Mouse (Mus musculus): Measurements from ENCODE around the gene Chpf. TPM values are rescaled to one million over a fixed set of nuclear protein-coding genes. Genes with fewer than 3 reads are reported as not detected.

The Chpf gene
- total RNA-seq, 2 experiments from 2014 or later, result 6.2 to 7.0 TPM

DNA sequence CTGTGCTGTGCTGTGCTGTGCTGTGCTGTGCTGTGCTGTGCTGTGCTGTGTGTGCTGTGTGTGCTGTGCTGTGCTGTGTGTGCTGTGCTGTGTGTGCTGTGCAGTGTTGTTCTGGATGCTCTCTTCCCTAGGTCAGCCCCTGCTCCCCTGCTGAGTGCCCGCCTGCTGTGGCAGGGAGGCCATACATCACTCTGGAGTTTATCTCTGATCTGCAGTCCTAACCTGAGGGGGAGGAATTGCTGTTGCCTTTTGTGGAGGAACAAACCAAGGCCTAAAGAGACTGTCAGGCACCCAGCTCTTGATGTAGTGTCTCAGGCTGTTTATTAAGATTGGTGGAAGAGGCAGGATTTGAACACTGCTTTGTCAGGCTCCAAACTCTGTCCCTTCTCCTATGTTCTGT is 16.5 kb downstream of the Chpf start:
- DNase-seq, result no peak
- intact Hi-C loops (cut with DNase I), result no loop called here

GRCm38 (mm10) chr1:75460297-75460696 is 18.8 kb downstream of the Chpf start:
- intact Hi-C loops (cut with DNase I), result no loop called here
- DNase-seq, result no peak

DNA sequence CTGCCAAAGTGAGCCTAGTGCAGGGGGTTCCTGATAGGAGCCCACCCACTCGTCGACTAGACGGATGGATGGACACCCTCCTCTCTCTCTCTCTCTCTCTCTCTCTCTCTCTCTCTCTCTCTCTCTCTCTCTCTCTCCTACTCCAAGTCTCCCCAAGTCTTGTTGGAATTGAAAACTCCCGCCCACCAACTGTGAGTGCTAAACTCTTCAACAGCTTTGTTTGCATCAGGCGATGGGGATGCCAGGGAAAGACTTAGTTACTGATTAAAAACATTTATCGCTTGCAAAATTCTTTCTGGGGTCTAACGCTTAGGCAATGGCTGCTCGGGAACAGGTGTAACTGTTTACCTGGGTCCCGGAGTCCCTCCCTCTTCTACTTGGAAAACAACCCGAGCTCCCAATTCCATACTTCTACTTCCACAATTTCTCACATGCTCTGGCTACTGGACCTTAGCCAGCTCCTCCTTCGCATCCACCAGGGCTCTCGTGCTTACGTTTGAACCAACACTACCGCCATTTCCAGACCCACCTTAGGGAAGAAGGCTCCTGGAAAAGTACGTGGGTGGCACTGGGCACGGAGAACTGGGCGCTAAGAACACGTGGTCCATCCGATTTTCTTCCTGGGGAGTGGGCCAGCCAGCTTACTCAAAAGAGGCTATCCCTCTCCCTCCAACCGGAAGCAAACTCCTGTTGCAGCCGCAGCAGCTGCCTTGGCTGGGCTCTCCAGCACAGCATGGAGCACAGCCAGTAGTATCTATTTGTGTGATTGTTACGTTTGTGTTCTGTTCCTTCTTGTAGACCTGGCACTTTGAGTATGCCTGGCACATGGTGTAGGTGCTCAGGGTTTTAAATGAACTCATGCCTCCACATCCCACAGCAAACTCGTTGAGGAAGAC is 20.1 kb downstream of the Chpf start:
- no peak for DNase-seq
- intact Hi-C loops (cut with DNase I), result no loop called here

DNA sequence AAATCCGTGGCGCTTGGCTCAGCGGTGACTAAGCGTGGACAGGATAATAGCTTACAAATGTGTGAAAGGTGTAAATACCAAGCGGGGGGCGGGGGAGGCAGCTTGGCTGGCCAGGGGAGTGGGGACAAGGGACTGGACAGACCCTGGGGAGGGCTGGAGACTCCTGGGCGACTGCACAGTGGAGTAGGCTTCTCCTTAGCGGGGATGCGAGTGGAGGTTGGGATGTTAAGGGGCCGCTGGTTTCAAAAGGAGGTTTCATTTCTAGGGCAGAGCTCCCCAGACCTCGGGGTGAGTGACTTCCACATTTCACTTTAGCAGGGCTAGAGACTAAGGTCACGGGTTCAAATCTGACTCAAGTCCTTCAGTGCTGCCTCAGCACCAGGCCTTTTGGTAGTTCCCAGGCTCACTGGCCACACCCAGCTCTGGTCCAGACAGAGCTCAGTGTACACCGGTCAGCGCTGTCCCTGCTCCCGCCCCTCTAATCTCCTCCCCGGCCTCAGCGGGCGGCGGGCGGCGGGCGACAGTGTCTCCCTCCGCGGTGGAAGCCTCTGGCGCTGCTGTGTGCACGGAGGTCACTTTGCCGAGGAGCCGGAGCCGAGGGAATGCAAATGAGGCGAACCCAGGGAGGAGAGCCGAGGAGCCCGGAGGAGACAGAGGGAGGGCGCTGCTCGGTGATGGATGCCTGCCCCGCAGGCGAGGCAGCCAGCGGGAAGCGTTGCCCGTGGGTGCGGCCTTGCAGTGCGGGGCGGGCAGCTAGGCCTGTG is 20.9 kb downstream of the Chpf start:
- DNase-seq, result peak in 1 of 2 experiments; percentile 50
- intact Hi-C loops (cut with DNase I), result no loop called here

- DNase-seq, result no peak
- intact Hi-C loops (cut with DNase I), result no loop called here
Measured at GRCm38 (mm10) chr1:75457710-75458024, 21.4 kb downstream of the Chpf start.

GRCm38 (mm10) chr1:75456746-75457564 is 22.2 kb downstream of the Chpf start:
- DNase-seq, result no peak
- intact Hi-C loops (cut with DNase I), result no loop called here

DNA sequence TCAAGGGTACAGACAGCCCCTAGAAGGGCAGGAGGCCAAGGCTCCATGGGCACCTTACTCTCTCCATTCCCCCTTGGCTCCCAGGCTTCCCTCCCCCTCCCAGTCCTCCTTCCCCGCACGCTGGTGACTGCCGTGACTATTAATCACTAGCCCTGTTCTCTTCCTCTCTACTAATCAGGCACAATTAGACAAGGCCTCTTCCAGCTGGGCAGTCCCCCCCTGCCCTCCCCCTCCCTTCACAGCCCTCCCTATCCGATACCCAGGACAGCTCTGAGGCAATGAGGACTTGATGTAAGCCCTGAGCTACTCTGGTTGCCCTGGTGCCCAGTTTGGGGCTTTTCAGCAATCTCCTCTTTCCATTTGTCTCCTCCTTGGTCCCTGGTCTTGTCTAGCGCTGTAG is 23.2 kb downstream of the Chpf start:
- no peak for DNase-seq

DNA sequence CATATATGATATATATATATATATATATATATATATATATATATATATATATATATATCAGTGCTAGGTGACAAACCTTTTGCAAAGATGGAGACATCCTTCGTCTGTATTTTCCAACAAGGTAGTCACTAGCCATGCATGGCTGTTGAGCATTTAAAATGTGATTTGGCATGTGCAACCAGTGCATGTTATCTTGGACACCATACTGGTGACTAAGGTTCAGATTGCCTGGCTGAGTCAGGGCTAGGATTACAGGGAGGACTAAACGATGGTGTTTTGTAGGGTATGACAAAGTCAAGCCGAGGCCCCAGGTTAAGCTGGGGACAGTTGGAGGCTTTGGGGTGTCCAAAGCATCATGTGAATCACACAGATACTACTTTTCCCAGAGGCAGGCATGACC is 23.7 kb downstream of the Chpf start:
- intact Hi-C loops (cut with DNase I), result no loop called here

More for the DNA sequence above, 23.2 kb downstream of the Chpf start:
- intact Hi-C loops (cut with DNase I), result no loop called here

DNA sequence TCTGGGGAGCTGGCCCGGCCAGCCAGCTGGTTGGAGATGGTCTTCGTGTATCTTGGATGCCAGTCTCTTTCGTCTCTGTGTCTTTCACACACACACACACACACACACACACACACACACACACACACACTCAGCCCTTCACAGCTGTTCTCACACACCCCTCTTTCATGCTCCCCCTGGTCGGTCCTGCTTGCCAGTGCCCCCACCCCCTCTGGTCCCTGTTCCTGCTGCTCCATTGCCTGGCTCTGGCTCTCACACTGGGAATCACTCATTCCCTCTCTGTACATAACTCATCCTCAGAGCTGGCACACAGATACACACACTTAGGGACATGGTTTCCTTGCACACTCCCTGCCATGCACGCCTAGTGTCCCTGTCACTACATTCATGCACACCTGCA is 27.2 kb downstream of the Chpf start:
- DNase-seq, result no peak
- intact Hi-C loops (cut with DNase I), result no loop called here

More for the DNA sequence above, 23.7 kb downstream of the Chpf start:
- no peak for DNase-seq

DNA sequence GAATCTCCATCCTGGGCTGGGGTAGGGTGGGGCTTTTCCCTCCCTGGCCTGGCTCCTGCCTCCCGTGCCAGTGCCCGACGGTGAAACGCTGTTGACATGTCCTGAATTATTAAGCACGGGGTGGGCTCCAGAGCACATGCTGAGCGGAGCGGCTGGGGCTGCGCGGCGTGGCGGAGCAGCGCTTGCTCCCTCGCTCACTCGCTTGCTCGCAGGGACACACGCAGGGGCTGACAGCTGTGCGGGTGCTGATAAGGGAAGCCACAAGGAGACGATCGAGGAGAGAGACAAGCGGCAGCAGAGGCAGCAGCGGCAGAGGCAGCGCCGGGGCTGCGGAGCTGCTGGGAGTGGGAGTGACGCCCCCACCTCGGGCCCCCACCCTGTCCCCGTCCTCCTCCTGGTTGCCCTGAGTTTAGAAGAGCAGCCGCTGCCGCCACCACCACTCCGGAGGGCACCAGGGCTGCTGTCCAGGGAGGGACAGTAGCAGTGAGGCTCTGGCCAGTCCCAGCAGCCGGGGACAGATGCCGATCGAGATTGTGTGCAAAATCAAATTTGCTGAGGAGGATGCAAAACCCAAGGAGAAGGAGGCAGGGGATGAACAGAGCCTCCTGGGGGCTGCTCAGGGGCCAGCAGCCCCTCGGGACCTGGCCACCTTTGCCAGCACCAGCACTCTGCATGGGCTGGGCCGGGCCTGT is 28.6 kb downstream of the Chpf start, which contains the start of gene Asic4:
Asic4 (plus strand) TSS at position 123 of the 692 bp plus-strand sequence.
- DNase-seq, result no peak
- intact Hi-C loops (cut with DNase I), result no loop called here

DNA sequence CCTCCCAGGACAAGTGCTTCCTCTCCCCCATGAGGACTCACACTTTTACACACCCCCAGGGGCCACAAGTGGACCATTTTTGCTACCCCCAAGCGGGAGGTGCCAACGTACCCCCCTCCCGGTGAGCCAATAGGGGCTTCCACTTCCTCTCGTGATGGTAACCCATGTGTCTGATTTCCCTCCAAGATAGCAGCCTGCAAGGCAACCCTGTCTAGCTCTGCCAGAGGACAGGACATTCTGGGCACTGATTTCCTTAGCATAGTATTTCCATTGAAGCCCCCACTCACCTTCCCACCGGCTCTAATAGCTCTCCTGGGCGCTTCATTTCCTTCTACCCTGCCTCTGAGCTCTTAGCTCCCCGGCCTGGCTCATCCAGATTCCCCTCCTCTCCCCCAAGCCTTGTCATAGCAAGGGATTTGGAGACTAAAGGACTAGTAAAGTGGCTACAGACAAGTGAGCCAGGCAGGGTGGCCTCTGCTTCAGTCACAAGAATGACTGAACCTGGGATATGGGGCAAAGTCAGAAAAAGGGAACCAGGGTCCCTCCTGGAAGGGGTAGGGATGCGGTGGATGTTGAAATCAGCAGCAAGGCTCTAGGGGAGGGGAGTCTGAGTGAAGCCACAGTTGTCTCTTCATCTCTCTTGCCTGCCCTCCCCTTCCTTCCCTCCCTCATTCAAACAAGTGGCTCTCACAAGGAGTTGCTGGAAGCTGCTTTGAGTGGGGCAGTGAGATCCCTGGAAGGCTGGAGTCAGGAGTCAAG is 29.6 kb downstream of the Chpf start:
- intact Hi-C loops (cut with DNase I), result no loop called here
- DNase-seq, result no peak

- no peak for DNase-seq
- intact Hi-C loops (cut with DNase I), result no loop called here
Measured at GRCm38 (mm10) chr1:75448937-75449336, 30.2 kb downstream of the Chpf start.

DNA sequence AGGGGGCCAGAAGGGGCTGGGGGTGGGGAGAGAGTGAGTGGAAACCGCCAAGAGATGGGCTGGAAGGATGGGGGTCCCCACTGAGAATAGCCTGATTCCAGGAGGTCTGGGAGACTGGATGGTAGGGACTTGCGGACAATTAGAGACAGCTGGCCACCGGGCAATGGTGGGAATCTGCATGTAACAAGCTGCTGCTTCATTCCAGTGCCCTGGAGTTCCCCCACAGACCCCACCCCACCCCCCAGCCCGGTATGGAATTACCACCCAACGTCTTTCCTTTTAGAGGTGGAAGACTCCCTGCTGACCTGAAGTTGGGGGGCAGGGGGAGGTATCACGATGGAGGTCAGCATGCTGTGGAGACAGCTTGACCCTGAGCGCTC is 31.1 kb downstream of the Chpf start:
- intact Hi-C loops (cut with DNase I), result no loop called here
- no peak for DNase-seq

DNA sequence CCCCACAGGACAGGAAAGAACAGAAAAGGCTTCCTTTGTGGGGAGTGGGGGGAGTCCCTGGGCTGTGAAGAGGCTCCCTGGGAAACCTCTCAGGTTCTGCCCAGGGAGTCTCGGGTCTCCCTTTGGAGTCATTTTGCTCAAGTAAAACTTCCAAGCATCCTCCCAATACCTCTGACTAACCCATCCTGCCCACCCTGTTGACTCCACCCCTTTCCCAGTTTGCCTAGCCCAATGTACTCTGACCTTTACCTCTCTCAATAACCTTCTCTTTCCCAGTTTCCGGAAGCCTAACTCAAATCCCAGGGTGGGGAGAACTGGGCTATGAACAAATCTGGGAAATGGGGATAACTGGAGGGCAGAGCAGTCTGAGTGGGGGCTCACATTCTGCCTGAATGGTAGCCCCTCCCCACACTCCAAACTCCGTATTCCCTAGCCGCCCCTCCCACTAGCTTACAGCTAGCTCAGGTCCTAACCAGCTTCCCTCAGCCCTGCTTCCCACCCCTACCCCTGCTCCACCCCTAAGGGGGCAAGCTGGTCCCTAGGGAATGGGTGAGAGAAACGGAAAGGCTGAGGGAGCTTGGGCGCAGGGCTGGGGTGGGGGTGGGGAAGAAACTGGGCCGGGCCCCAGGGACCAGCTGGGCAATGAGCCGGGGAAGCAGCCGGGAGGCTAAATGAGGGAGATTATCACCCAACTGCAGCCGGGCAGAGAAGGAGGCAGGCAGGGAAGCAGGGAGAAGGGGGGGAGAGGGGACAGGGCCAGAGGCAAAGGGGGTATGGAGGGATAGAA is 31.6 kb downstream of the Chpf start:
- no peak for DNase-seq

DNA sequence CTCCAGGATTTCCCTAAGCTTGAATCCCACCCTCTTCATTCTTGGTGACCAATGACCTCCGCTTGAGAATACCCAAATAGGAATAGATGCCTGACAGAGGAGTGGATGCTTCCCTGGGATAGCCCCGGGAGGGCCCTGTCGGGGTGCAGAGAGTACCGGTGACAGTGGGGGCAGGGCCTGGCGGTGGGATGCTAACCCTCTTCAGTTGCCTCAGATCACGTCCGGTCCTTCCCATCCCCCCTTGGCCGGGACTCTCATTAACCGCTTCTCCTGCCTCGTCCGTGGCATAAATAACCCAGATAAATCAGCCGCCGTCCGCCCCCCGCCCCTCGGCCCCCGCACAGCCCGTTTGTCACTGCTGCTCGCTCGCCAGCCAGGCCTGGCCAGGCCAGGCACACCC is 32.5 kb downstream of the Chpf start:
- intact Hi-C loops (cut with DNase I), result loop anchor here (1.0 kb wide), 1 partner anchor 20 kb away; no protein-coding TSS in a partner anchor
- no peak for DNase-seq

More for the DNA sequence above, 31.6 kb downstream of the Chpf start:
- intact Hi-C loops (cut with DNase I), result loop anchor here (1.0 kb wide), 1 partner anchor 19 kb away; no protein-coding TSS in a partner anchor

GRCm38 (mm10) chr1:75445751-75446611 is 33.1 kb downstream of the Chpf start:
- DNase-seq, result peak; percentile 67 to 76
- intact Hi-C loops (cut with DNase I), result no loop called here

DNA sequence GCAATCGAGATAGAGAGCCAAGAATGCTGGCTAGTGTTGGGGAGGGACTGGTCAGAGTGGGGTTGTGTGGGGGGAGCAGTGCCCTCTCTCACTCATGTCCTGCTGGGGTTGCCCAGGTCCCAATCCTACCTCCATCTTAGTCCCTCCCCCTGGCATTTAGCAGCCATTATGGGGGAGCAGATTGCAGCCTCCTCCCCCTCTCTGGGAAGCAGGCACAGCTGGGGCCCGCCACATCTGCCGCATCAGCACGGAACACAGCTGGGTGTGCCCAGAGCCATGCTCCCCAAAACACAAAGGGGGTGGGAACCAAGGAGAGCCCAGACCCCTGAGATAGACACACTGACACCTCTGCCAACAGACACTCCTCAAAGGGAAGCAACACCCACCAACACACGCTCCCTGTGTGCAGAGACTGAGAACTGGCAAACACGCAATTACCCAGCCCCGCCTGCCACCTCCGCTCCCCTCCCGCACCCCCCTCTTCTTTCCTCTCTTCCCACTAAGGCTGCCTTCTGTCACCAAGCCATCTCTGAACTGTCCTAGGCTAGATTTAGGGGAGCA is 33.9 kb downstream of the Chpf start:
- intact Hi-C loops (cut with DNase I), result no loop called here
- DNase-seq, result no peak
